9 mouse cellular contexts compared by ENCODE assay signal in the genomic region with DNA sequence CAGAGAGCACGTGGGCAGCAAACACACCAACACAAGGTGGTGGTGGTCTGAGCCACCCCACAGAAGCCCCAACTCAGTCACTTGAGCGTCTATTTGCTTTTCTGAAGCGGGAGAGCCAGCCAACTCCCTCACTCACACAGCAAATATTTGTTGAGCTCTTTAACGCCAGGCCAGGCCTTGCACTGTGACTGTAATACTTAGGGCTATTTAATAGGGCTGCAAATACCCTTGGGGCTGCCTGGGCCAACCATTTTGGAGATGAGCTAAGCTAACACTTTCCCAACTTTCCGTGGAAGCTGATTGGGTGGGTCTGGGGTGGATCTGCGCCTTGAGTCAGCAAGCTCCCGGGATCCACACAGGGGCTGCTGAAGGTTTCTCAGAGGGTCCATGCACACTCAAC. TPM values are rescaled to one million over a fixed set of nuclear protein-coding genes. Genes with fewer than 3 reads are reported as not detected.
DNase-seq lines count a peak whose midpoint lies in the region; ATAC-seq and TF ChIP-seq lines count a peak whose summit lies in the region.
"Had no signal": no experiment of that assay in that cellular context is flagged by ENCODE, and none has a peak within 500 bp of the region (broad histone marks: within the 10 kb centered on the region; RNA-seq: fewer than 3 reads in every experiment).

No protein-coding gene starts in this region.

- H3K4me1 ChIP-seq in heart, adult 2 months (ENCODE audit: control insufficient read depth, insufficient read depth, low read length) = 0 out of 2 replicates have a peak, but pooled peaks cover 2% of the 10 kb centered on the region
- peaks cover 4% of the 10 kb centered on the region for H3K4me1 ChIP-seq in liver, postnatal 0 days (ENCODE audit: insufficient read depth)

- WGBS in heart, adult 2 months = 79% methylated on average over 7 of the region's 7 CpGs
- WGBS in liver, postnatal 0 days (ENCODE audit: insufficient replicate concordance) = 61% methylated on average over 7 of the region's 7 CpGs

- no peak for DNase-seq in heart, adult 2 months
- no peak for DNase-seq in heart, postnatal 4 days
- DNase-seq in retina, postnatal 1 day = peak; percentile 11
- no peak for DNase-seq in retina, embryonic 14.5 days (ENCODE audit: low spot score)
- DNase-seq in liver, postnatal 0 days = peak; percentile 56
- DNase-seq in adrenal gland, adult 8-10 months = no peak
- no peak for DNase-seq in embryo, embryonic 10.5 days (ENCODE audit: low spot score)
- no peak for DNase-seq in left cerebral cortex, postnatal 14 days (ENCODE audit: low spot score in 2 of 2)

- H3K27me3 ChIP-seq in heart, adult 2 months (ENCODE audit: control insufficient read depth, insufficient read depth, low read length) = no peaks in the 10 kb centered on the region
- H3K27me3 ChIP-seq in liver, postnatal 0 days (ENCODE audit: insufficient read depth, low read length) = no peaks in the 10 kb centered on the region

- peak overlapping the region; percentile 76 for H3K4me2 ChIP-seq in liver, postnatal 0 days (ENCODE audit: low read depth, low read length)

- intact Hi-C loops in heart, adult 2 months (cut with DNase I) = loop anchor here (5.0 kb wide), 1 partner anchor 65 kb away; no protein-coding TSS in a partner anchor
- intact Hi-C loops in left cerebral cortex, postnatal 14 days (cut with DNase I) = no loop called here

- no peak for TF ChIP-seq CTCF in heart, adult 2 months (IDR thresholded peaks at IDR 0.05)
- no peak for TF ChIP-seq CTCF in liver, postnatal 0 days (IDR thresholded peaks at IDR 0.05; ENCODE audit: low read depth)

- no peaks in the 10 kb centered on the region for H3K79me2 ChIP-seq in heart, adult 2 months (replicated peaks; ENCODE audit: control insufficient read depth, insufficient read depth, low read length)

- ATAC-seq in liver, postnatal 0 days = peak; percentile 71

- TF ChIP-seq EP300 in heart, adult 2 months (IDR thresholded peaks at IDR 0.05; ENCODE audit: insufficient read depth, low read depth, low read length) = no peak
- 0 out of 2 replicates have a peak, but pooled peaks have one; percentile 18 for TF ChIP-seq EP300 in liver, postnatal 0 days (IDR thresholded peaks at IDR 0.05; ENCODE audit: low read depth)

- H3K4me3 ChIP-seq in heart, adult 2 months = no peak overlapping the region; the same call in 1 of the 2 replicates
- H3K4me3 ChIP-seq in liver, postnatal 0 days (ENCODE audit: low read depth, low read length) = peak overlapping the region; percentile 67
- H3K4me3 ChIP-seq: myocyte had no signal

- peak overlapping the region; percentile 87 for H3K27ac ChIP-seq in heart, adult 2 months
- H3K27ac ChIP-seq in liver, postnatal 0 days (ENCODE audit: low read depth) = peak overlapping the region; percentile 93

- TF ChIP-seq POLR2A in heart, adult 2 months (IDR thresholded peaks at IDR 0.05; ENCODE audit: insufficient read depth, low read depth, low read length) = no peak

- H3K9me3 ChIP-seq in liver, postnatal 0 days (ENCODE audit: low read length) = no peaks in the 10 kb centered on the region

- no peaks in the 10 kb centered on the region for H3K36me3 ChIP-seq in heart, adult 2 months (ENCODE audit: control insufficient read depth, insufficient read depth, low read length)
- no peaks in the 10 kb centered on the region for H3K36me3 ChIP-seq in liver, postnatal 0 days (replicated peaks; ENCODE audit: insufficient read depth, low read length)

- H3K9ac ChIP-seq in heart, adult 2 months (ENCODE audit: low read depth, low read length) = peak overlapping the region; percentile 28; the same call in 1 of the 2 replicates
- H3K9ac ChIP-seq in liver, postnatal 0 days (replicated peaks) = peak overlapping the region; percentile 77

RNA-seq across cellular contexts. Expression of a gene that starts 1.7 kb away (rescaled TPM):
- 10 to 100 TPM; 11.5 to 11.9 TPM for total RNA-seq in heart, adult 2 months (2021)
- 28.7 and 39.4 TPM in 2 replicates for polyA plus RNA-seq in heart, adult 2 months (2012; rRNA removed)
- total RNA-seq in heart, postnatal 4 days (2021) = 1 to 10 TPM; 8.7 to 9.8 TPM
- 109 and 110 TPM in 2 replicates for polyA plus RNA-seq in liver, postnatal 0 days (2015; fragmentation: Nextera tagmentation; extraction: Ambion mirVana)
- total RNA-seq in adrenal gland, adult 8-10 months (2022) = 1 to 10 TPM; 4.0 to 9.9 (median 7.0) TPM
- 1 to 10 TPM; 1.6 to 2.3 TPM for total RNA-seq in left cerebral cortex, postnatal 14 days (2021)
- polyA plus RNA-seq: myocyte had no signal

Comparison
In these comparisons a context has a peak if more than half of its experiments do, and no peak if none do; other contexts are left out.
1. DNase-seq: peak in retina, postnatal 1 day (single experiment) and liver, postnatal 0 days (single experiment); none in heart, adult 2 months (0 of 2), heart, postnatal 4 days (single experiment), retina, embryonic 14.5 days (single experiment), adrenal gland, adult 8-10 months (single experiment), embryo, embryonic 10.5 days (single experiment) and left cerebral cortex, postnatal 14 days (0 of 2).